Mouse (Mus musculus): ENCODE results near the gene Hoxc6. TPM values are rescaled to one million over a fixed set of nuclear protein-coding genes. Genes with fewer than 3 reads are reported as not detected.

The Hoxc6 gene
- total and polyA plus RNA-seq, 2 experiments from 2014 or later: not detected

- no peak for TF ChIP-seq CTCF (IDR thresholded peaks at IDR 0.05; ENCODE audit: low read depth)
- Histone ChIP-seq H3K4me1 (ENCODE audit: insufficient read depth) (no peaks in the 10 kb centered on the region), H3K4me3 (ENCODE audit: low read depth, low read length) (no peak within 1 kb of the TSS), H3K4me2 (ENCODE audit: low read depth) (no peak within 1 kb of the TSS), H3K27ac (ENCODE audit: low read depth, low read length) (no peak within 1 kb of the TSS), H3K36me3 (ENCODE audit: insufficient read depth) (no peaks in the 10 kb centered on the region), H3K27me3 (ENCODE audit: insufficient read depth, low read length) (peaks cover 93% of the 10 kb centered on the region), H3K9me3 (ENCODE audit: low read length) (no peaks in the 10 kb centered on the region), H3K9ac (no peak within 1 kb of the TSS)
- DNase-seq (no peak), ATAC-seq (no peak)
- WGBS: 2% methylated on average over 16 of the region's 20 CpGs
Measured at GRCm38 (mm10) chr15:102976171-102976570, 21.9 kb upstream of the Hoxc6 start, which contains the start of gene Hoxc9. Gene Hoxc9 (plus strand): TSS chr15:102976439.

GRCm38 (mm10) chr15:102976631-102977422, 21.2 kb upstream of the Hoxc6 start:
- Histone ChIP-seq H3K4me2 (ENCODE audit: low read depth) (no peak overlapping the region), H3K36me3 (ENCODE audit: insufficient read depth) (no peaks in the 10 kb centered on the region), H3K9me3 (ENCODE audit: low read length) (no peaks in the 10 kb centered on the region), H3K27me3 (ENCODE audit: insufficient read depth, low read length) (peaks cover 93% of the 10 kb centered on the region), H3K4me3 (ENCODE audit: low read depth, low read length) (no peak overlapping the region), H3K27ac (ENCODE audit: low read depth, low read length) (no peak overlapping the region), H3K9ac (no peak overlapping the region), H3K4me1 (ENCODE audit: insufficient read depth) (no peaks in the 10 kb centered on the region)
- ATAC-seq (no peak), DNase-seq (no peak)
- WGBS: under 1% methylated on average over 37 of the region's 37 CpGs
- TF ChIP-seq CTCF (IDR thresholded peaks at IDR 0.05; ENCODE audit: low read depth): no peak

GRCm38 (mm10) chr15:102977423-102977974, 20.6 kb upstream of the Hoxc6 start:
- no peak overlapping the region for H3K4me2 ChIP-seq (ENCODE audit: low read depth)
- ATAC-seq (no peak), DNase-seq (no peak)
- H3K9me3 ChIP-seq (ENCODE audit: low read length): no peaks in the 10 kb centered on the region
- no peak overlapping the region for H3K27ac ChIP-seq (ENCODE audit: low read depth, low read length)
- WGBS: 1% methylated on average over 16 of the region's 16 CpGs
- H3K36me3 ChIP-seq (ENCODE audit: insufficient read depth): no peaks in the 10 kb centered on the region
- H3K4me3 ChIP-seq (ENCODE audit: low read depth, low read length): no peak overlapping the region
- H3K4me1 ChIP-seq (ENCODE audit: insufficient read depth): no peaks in the 10 kb centered on the region
- H3K9ac ChIP-seq: no peak overlapping the region
- TF ChIP-seq CTCF (IDR thresholded peaks at IDR 0.05; ENCODE audit: low read depth): no peak
- peaks cover 93% of the 10 kb centered on the region for H3K27me3 ChIP-seq (ENCODE audit: insufficient read depth, low read length)

GRCm38 (mm10) chr15:102978615-102979515, 19.2 kb upstream of the Hoxc6 start:
- H3K9me3 ChIP-seq (ENCODE audit: low read length): no peaks in the 10 kb centered on the region
- no peaks in the 10 kb centered on the region for H3K36me3 ChIP-seq (ENCODE audit: insufficient read depth)
- no peak overlapping the region for H3K4me3 ChIP-seq (ENCODE audit: low read depth, low read length)
- H3K4me2 ChIP-seq (ENCODE audit: low read depth): no peak overlapping the region
- TF ChIP-seq CTCF (IDR thresholded peaks at IDR 0.05; ENCODE audit: low read depth): no peak
- no peak overlapping the region for H3K9ac ChIP-seq
- 3% methylated on average over 13 of the region's 13 CpGs for whole genome bisulfite sequencing
- no peak overlapping the region for H3K27ac ChIP-seq (ENCODE audit: low read depth, low read length)
- ATAC-seq (no peak), DNase-seq (no peak)
- H3K4me1 ChIP-seq (ENCODE audit: insufficient read depth): no peaks in the 10 kb centered on the region
- H3K27me3 ChIP-seq (ENCODE audit: insufficient read depth, low read length): peaks cover 93% of the 10 kb centered on the region

DNA sequence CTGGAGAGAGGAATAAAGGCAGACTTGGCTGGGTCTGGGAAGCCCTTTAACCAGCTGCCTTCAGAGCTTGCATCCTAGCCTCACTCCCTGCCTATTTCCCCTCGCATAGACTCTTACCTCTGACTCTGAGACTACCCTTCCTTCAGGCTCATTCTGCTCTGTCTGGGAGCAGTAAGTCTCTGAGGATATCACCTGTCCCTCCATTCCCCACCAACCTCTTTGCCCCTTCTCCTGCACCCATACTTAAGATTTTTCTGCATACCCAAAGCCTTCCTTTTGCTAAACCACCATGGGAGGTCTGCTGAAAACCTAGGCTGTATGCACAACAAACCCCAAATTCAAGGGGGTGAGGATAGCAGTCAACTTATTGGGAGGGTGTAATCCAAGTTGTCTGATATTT, 18.1 kb upstream of the Hoxc6 start:
- H3K27me3 ChIP-seq (ENCODE audit: insufficient read depth, low read length): peaks cover 93% of the 10 kb centered on the region
- no peak for DNase-seq
- WGBS: 0% methylated on average over 1 of the region's 1 CpGs
- no peak overlapping the region for H3K27ac ChIP-seq (ENCODE audit: low read depth, low read length)
- ATAC-seq: no peak
- H3K36me3 ChIP-seq (ENCODE audit: insufficient read depth): no peaks in the 10 kb centered on the region
- H3K4me1 ChIP-seq (ENCODE audit: insufficient read depth): no peaks in the 10 kb centered on the region
- H3K9ac ChIP-seq: no peak overlapping the region
- no peaks in the 10 kb centered on the region for H3K9me3 ChIP-seq (ENCODE audit: low read length)
- no peak overlapping the region for H3K4me3 ChIP-seq (ENCODE audit: low read depth, low read length)
- H3K4me2 ChIP-seq (ENCODE audit: low read depth): no peak overlapping the region
- TF ChIP-seq CTCF (IDR thresholded peaks at IDR 0.05; ENCODE audit: low read depth): no peak

DNA sequence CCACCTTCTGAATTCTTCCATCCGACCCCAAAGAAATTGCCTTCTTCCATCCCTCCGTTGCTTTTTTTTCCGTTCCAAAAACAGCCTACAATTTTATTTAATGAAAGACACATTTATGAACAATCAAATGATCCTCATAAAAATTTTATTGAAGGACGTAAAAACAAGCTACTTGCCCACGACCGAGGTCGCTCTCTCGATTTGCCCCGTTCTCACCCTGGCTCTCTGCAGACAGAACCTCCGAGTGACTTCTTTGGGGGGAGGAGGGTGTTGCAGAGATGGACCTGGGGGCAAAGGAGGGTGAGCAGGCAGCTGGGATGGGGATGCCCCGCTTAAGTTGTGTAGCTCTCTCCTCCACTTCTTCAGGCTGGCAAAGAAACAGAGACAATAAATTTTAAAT, 17.7 kb upstream of the Hoxc6 start:
- no peak for ATAC-seq
- H3K36me3 ChIP-seq (ENCODE audit: insufficient read depth): no peaks in the 10 kb centered on the region
- no peaks in the 10 kb centered on the region for H3K4me1 ChIP-seq (ENCODE audit: insufficient read depth)
- peaks cover 93% of the 10 kb centered on the region for H3K27me3 ChIP-seq (ENCODE audit: insufficient read depth, low read length)
- no peak for DNase-seq
- no peak for TF ChIP-seq CTCF (IDR thresholded peaks at IDR 0.05; ENCODE audit: low read depth)
- no peak overlapping the region for H3K4me3 ChIP-seq (ENCODE audit: low read depth, low read length)
- H3K27ac ChIP-seq (ENCODE audit: low read depth, low read length): no peak overlapping the region
- 4% methylated on average over 11 of the region's 11 CpGs for WGBS
- no peaks in the 10 kb centered on the region for H3K9me3 ChIP-seq (ENCODE audit: low read length)
- H3K4me2 ChIP-seq (ENCODE audit: low read depth): no peak overlapping the region
- no peak overlapping the region for H3K9ac ChIP-seq

All from forebrain, postnatal 0 days (tissue).